Mouse (Mus musculus): ENCODE data around the gene Rbak. TPM values are rescaled to one million over a fixed set of nuclear protein-coding genes. Genes with fewer than 3 reads are reported as not detected.
"Not testable (repeated sequence)": the region's sequence is repeated elsewhere in the genome, so short reads cannot be mapped to it uniquely, and the experiment has no call there.

Gene Rbak
- polyA plus RNA-seq, 1 experiment from 2014 or later, result 8.4 TPM

DNA sequence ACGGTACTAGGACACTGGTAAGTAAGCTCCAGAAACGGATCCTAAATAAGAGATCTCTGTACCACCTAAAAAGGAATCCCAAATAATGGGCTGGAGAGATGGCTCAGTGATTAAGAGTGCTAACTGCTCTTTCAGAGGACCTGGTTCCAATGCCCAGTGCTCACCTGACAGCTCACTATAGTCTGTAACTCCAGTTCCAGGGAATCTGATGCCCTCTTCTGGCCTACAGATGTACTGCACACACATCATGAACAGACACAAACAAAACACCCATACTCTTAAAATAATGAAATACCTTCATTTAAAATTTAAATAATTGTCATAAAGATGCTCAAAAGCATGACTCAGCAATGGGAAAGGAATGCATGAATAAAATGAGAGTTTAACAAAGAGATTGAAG, 31.0 kb downstream of the Rbak start:
- 88% methylated on average over 2 of the region's 2 CpGs for WGBS
- Histone ChIP-seq H3K4me2 (ENCODE audit: low read length) (no peak overlapping the region), H3K4me1 (ENCODE audit: control insufficient read depth, insufficient read depth, low read length) (no peaks in the 10 kb centered on the region), H3K27me3 (replicated peaks; ENCODE audit: control insufficient read depth, insufficient read depth, low read length) (no peaks in the 10 kb centered on the region), H3K9me3 (replicated peaks; ENCODE audit: control insufficient read depth, low read length) (no peaks in the 10 kb centered on the region), H3K9ac (ENCODE audit: low read length) (no peak overlapping the region), H3K4me3 (ENCODE audit: low read depth, low read length) (no peak overlapping the region), H3K27ac (ENCODE audit: low read depth, low read length) (no peak overlapping the region), H3K36me3 (ENCODE audit: control insufficient read depth, insufficient read depth, low read length) (no peaks in the 10 kb centered on the region)
- no peak for ATAC-seq
- no peak for DNase-seq (ENCODE audit: low spot score)

DNA sequence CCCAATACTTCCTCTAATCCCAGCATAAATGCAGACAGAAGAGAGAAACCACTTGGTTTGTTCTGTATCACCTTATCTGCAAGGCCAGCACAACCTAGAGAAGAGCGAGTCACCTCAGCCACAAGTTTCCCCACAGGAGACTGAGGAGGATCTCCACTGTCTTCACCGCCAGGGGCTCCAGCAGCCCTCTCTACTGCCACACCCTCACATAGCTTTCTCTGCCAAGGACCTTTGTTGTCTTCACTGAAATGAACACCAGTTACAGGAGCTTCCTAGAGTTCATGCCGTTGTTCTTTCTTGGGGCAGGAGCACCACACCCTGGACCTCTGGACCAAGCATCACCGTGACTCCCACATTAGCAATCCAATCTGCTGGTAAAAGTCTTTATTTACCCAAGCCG, 31.9 kb downstream of the Rbak start:
- no peaks in the 10 kb centered on the region for H3K4me1 ChIP-seq (ENCODE audit: control insufficient read depth, insufficient read depth, low read length)
- H3K4me2 ChIP-seq (ENCODE audit: low read length), result no peak overlapping the region
- no peak for ATAC-seq
- H3K9ac ChIP-seq (ENCODE audit: low read length), result no peak overlapping the region
- no peak overlapping the region for H3K4me3 ChIP-seq (ENCODE audit: low read depth, low read length)
- no peaks in the 10 kb centered on the region for H3K9me3 ChIP-seq (replicated peaks; ENCODE audit: control insufficient read depth, low read length)
- no peaks in the 10 kb centered on the region for H3K27me3 ChIP-seq (replicated peaks; ENCODE audit: control insufficient read depth, insufficient read depth, low read length)
- no peak for DNase-seq (ENCODE audit: low spot score)
- no peak overlapping the region for H3K27ac ChIP-seq (ENCODE audit: low read depth, low read length)
- H3K36me3 ChIP-seq (ENCODE audit: control insufficient read depth, insufficient read depth, low read length), result no peaks in the 10 kb centered on the region
- WGBS, result 94% methylated on average over 5 of the region's 5 CpGs

DNA sequence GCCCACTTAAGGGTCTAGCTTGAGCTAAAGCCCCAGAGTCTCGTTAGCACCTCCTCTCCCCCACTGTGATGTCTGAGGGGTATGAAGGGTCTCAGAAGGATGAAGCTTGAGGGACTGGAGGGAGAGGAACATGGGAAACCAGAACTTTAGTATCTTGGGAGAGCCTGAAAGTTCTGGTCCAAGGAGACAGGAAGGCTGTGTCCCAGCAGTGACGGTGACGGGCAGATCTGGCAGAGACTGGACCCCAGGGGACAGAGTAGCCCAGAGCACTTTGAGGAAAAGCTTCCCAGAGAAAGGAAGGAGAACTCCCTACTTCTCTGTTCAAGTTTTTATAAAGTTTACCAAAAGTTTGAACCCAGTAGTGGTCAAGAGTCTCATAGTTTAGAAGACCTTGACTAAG, 33.1 kb downstream of the Rbak start, which contains the start of gene Olfr718-ps1:
Gene Olfr718-ps1, minus strand, starts transcription at position 101 of the 400 bp plus-strand sequence.
- Histone ChIP-seq H3K27me3 (replicated peaks; ENCODE audit: control insufficient read depth, insufficient read depth, low read length) (no peaks in the 10 kb centered on the region), H3K36me3 (ENCODE audit: control insufficient read depth, insufficient read depth, low read length) (no peaks in the 10 kb centered on the region), H3K9ac (ENCODE audit: low read length) (no peak within 1 kb of the TSS), H3K4me3 (ENCODE audit: low read depth, low read length) (no peak within 1 kb of the TSS), H3K4me1 (ENCODE audit: control insufficient read depth, insufficient read depth, low read length) (no peaks in the 10 kb centered on the region), H3K4me2 (ENCODE audit: low read length) (no peak within 1 kb of the TSS), H3K9me3 (replicated peaks; ENCODE audit: control insufficient read depth, low read length) (no peaks in the 10 kb centered on the region), H3K27ac (ENCODE audit: low read depth, low read length) (no peak within 1 kb of the TSS)
- no peak for DNase-seq (ENCODE audit: low spot score)
- no peak for ATAC-seq
- WGBS, result 75% methylated on average over 3 of the region's 3 CpGs

DNA sequence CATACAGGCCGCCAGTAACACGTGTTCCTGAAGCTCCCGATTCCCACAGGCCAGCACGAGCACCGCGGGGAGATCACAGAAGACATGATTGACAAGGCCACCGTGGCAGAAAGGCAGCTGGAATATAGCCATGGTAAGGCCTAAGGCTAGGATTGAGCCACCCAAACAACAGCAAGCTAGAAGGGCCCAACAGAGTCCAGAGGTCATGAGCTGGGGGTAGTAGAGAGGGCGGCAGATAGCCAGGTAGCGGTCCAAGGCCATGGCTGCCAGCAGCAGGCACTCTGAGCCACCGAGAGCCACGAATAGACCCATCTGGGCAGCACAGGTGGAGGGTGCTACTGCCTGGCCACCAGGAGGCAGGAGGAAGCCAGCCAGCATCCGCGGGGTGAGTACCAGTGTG, 43.0 kb downstream of the Rbak start:
- Histone ChIP-seq H3K4me3 (ENCODE audit: low read depth, low read length) (no peak overlapping the region), H3K27ac (ENCODE audit: low read depth, low read length) (no peak overlapping the region), H3K27me3 (replicated peaks; ENCODE audit: control insufficient read depth, insufficient read depth, low read length) (no peaks in the 10 kb centered on the region), H3K4me1 (ENCODE audit: control insufficient read depth, insufficient read depth, low read length) (no peaks in the 10 kb centered on the region), H3K4me2 (ENCODE audit: low read length) (no peak overlapping the region), H3K36me3 (ENCODE audit: control insufficient read depth, insufficient read depth, low read length) (no peaks in the 10 kb centered on the region), H3K9ac (ENCODE audit: low read length) (no peak overlapping the region), H3K9me3 (replicated peaks; ENCODE audit: control insufficient read depth, low read length) (no peaks in the 10 kb centered on the region)
- WGBS, result 83% methylated on average over 13 of the region's 13 CpGs
- ATAC-seq (no peak), DNase-seq (ENCODE audit: low spot score) (no peak)

DNA sequence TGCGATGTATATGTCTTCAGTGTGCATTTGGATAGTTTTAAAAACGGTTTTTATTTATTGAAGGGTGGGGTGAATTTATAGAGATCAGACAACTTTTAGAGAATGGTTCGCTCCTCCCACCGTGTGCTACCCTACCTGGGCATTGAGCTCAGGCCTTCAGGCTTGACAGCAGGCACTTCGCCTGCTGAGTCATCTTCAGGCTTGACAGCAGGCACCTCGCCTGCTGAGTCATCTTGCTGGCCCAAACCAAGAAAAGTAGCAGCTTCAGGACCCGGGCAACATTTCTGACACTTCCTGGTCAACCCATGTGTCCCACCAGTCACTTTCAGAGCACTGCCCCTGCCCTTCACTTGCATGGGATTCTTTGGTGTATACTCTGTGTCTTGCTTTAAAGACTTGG, 45.5 kb downstream of the Rbak start:
- 89% methylated on average over 7 of the region's 7 CpGs for WGBS
- Histone ChIP-seq H3K4me1 (ENCODE audit: control insufficient read depth, insufficient read depth, low read length) (no peaks in the 10 kb centered on the region), H3K9me3 (replicated peaks; ENCODE audit: control insufficient read depth, low read length) (no peaks in the 10 kb centered on the region), H3K27ac (ENCODE audit: low read depth, low read length) (no peak overlapping the region), H3K36me3 (ENCODE audit: control insufficient read depth, insufficient read depth, low read length) (no peaks in the 10 kb centered on the region), H3K4me3 (ENCODE audit: low read depth, low read length) (no peak overlapping the region), H3K4me2 (ENCODE audit: low read length) (no peak overlapping the region), H3K9ac (ENCODE audit: low read length) (no peak overlapping the region), H3K27me3 (replicated peaks; ENCODE audit: control insufficient read depth, insufficient read depth, low read length) (no peaks in the 10 kb centered on the region)
- DNase-seq (ENCODE audit: low spot score) (no peak), ATAC-seq (no peak)

DNA sequence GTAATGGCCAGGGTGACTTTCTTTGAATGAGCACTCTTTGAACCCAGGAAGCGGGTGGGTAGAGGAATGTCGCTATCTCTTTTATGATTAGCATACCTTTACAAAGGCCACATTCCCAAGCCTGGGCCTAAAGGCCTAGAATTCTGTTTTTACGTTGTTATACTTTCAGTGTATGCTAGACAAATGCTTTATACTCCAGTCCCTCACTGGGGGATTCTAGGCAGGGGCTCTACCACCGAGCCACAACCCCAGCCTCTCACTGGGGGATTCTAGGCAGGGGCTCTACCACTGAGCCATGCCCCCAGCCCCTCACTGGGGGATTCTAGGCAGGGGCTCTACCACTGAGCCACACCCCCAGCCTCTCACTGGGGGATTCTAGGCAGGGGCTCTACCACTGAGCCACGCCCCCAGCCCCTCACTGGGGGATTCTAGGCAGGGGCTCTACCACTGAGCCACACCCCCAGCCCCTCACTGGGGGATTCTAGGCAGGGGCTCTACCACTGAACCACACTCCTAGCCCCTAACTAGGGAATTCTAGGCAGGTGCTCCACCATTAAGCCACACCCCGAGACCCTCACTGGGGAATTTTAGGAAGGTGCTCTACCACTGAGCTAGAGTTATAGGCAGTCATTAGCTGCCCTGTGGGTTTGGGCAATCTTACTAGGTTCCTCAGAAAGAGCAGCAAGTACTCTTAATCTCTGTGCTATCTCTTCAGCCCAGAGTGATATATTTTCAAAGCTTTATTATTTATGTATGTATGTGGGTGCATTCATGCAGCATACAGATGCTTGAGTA, 46.2 kb downstream of the Rbak start:
- ATAC-seq, result not testable (repeated sequence)
- WGBS, result 83% methylated on average over 3 of the region's 6 CpGs

DNA sequence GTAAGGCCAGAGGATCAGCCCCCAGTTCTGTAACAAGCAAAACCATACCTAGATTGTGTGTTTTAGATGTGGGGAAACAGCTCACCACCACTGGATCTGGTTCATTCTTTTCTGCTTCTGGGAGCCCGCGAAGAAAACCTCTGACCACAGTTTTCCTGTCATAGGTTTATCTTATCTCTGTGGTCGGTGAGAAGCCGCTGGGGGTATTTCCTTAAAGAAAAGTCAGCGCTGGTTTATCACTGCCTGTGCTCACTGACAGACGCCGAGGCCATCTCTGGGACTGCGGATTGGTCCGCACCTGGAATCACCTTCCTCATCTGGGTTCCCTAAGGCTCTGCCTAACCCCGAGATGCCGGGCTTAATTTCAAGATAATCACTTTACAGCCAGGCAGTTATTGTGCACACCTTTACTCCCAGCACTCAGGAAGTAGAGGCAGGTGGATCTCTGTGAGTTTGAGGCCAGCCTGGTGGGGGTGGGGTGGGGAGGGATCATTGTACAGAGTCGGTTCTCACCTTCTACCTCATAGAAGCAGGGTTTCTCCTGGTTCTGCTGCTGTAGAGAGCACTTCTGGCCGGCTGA, 47.5 kb downstream of the Rbak start:
- no peak overlapping the region for H3K9ac ChIP-seq (ENCODE audit: low read length)
- no peak overlapping the region for H3K4me2 ChIP-seq (ENCODE audit: low read length)
- H3K36me3 ChIP-seq (ENCODE audit: control insufficient read depth, insufficient read depth, low read length), result no peaks in the 10 kb centered on the region
- 91% methylated on average over 13 of the region's 13 CpGs for WGBS
- ATAC-seq (no peak), DNase-seq (ENCODE audit: low spot score) (no peak)
- no peak overlapping the region for H3K4me3 ChIP-seq (ENCODE audit: low read depth, low read length)
- no peaks in the 10 kb centered on the region for H3K9me3 ChIP-seq (replicated peaks; ENCODE audit: control insufficient read depth, low read length)
- no peak overlapping the region for H3K27ac ChIP-seq (ENCODE audit: low read depth, low read length)
- no peaks in the 10 kb centered on the region for H3K4me1 ChIP-seq (ENCODE audit: control insufficient read depth, insufficient read depth, low read length)
- no peaks in the 10 kb centered on the region for H3K27me3 ChIP-seq (replicated peaks; ENCODE audit: control insufficient read depth, insufficient read depth, low read length)

More for the DNA sequence above, 46.2 kb downstream of the Rbak start:
- H3K4me1 ChIP-seq (ENCODE audit: control insufficient read depth, insufficient read depth, low read length); DNase-seq (ENCODE audit: low spot score); H3K27ac ChIP-seq (ENCODE audit: low read depth, low read length); H3K4me2 ChIP-seq (ENCODE audit: low read length); H3K9ac ChIP-seq (ENCODE audit: low read length); H3K9me3 ChIP-seq (replicated peaks; ENCODE audit: control insufficient read depth, low read length); H3K36me3 ChIP-seq (ENCODE audit: control insufficient read depth, insufficient read depth, low read length); H3K27me3 ChIP-seq (replicated peaks; ENCODE audit: control insufficient read depth, insufficient read depth, low read length); H3K4me3 ChIP-seq (ENCODE audit: low read depth, low read length): not testable (repeated sequence)

DNA sequence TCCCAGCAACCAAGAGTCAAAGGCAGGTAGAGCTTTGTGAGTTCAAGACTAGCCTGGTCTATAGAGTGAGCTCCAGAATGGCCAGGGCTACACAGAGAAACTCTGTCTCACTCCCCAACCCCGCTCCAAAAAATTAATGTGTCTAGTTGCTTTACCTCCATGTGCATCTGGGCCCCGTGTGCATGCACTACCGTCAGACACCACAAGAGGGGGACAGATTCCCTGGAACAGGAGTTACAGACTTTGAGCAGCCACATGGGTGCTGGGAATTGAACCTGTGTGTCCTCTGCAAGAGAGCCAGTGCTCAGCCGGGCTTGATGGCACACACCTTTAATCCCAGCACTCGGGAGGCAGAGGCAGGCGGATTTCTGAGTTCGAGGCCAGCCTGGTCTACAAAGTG, 50.2 kb downstream of the Rbak start:
- DNase-seq (ENCODE audit: low spot score), result no peak
- 91% methylated on average over 7 of the region's 7 CpGs for WGBS
- Histone ChIP-seq H3K9me3 (replicated peaks; ENCODE audit: control insufficient read depth, low read length) (no peaks in the 10 kb centered on the region), H3K4me2 (ENCODE audit: low read length) (no peak overlapping the region), H3K4me3 (ENCODE audit: low read depth, low read length) (no peak overlapping the region), H3K4me1 (ENCODE audit: control insufficient read depth, insufficient read depth, low read length) (no peaks in the 10 kb centered on the region), H3K27me3 (replicated peaks; ENCODE audit: control insufficient read depth, insufficient read depth, low read length) (no peaks in the 10 kb centered on the region), H3K9ac (ENCODE audit: low read length) (no peak overlapping the region), H3K36me3 (ENCODE audit: control insufficient read depth, insufficient read depth, low read length) (no peaks in the 10 kb centered on the region), H3K27ac (ENCODE audit: low read depth, low read length) (no peak overlapping the region)
- ATAC-seq, result no peak

DNA sequence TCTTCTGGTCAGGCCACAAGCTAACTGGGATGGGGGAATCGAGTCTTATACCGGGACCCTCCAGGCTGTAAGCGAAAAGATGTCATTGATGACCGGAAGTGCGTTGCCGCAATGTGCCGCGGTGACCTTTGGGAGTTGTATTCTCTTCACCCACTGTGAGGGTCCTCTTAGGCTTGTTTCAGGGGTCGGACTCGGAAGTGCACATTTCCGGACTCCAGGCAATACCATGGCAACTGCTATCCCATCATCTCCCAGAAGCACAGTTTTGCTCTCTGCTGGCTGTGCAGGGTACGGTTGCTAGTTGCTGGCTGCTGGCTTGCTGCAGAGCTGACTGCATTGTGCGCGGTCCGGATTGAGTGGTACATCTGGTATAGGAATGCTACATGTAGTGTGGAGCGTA, 51.5 kb downstream of the Rbak start:
- Histone ChIP-seq H3K4me3 (ENCODE audit: low read depth, low read length) (no peak overlapping the region), H3K9me3 (replicated peaks; ENCODE audit: control insufficient read depth, low read length) (no peaks in the 10 kb centered on the region), H3K4me1 (ENCODE audit: control insufficient read depth, insufficient read depth, low read length) (no peaks in the 10 kb centered on the region), H3K27me3 (replicated peaks; ENCODE audit: control insufficient read depth, insufficient read depth, low read length) (no peaks in the 10 kb centered on the region), H3K9ac (ENCODE audit: low read length) (no peak overlapping the region), H3K27ac (ENCODE audit: low read depth, low read length) (no peak overlapping the region), H3K4me2 (ENCODE audit: low read length) (no peak overlapping the region), H3K36me3 (ENCODE audit: control insufficient read depth, insufficient read depth, low read length) (no peaks in the 10 kb centered on the region)
- ATAC-seq, result no peak
- DNase-seq (ENCODE audit: low spot score), result no peak
- WGBS, result 95% methylated on average over 16 of the region's 16 CpGs
